Mouse (Mus musculus): ENCODE data around the gene Olfr736. TPM values are rescaled to one million over a fixed set of nuclear protein-coding genes. Genes with fewer than 3 reads are reported as not detected.
A peak's percentile ranks its signal among the peaks of the same experiment; 100 is the strongest.

The Olfr736 gene
- polyA plus RNA-seq (2016; fragmentation: Nextera tagmentation; extraction: Ambion mirVana) = not detected in 2 replicates

- Histone ChIP-seq H3K9me3 (replicated peaks) (no peaks in the 10 kb centered on the region), H3K4me1 (no peaks in the 10 kb centered on the region), H3K4me3 (no peak within 1 kb of the TSS), H3K27me3 (ENCODE audit: low read depth, poor library complexity, severe bottlenecking) (no peaks in the 10 kb centered on the region), H3K36me3 (no peaks in the 10 kb centered on the region), H3K27ac (replicated peaks) (no peak within 1 kb of the TSS)
- WGBS = 89% methylated on average over 2 of the region's 2 CpGs
- no peak for DNase-seq (ENCODE audit: low spot score)
Measured at GRCm38 (mm10) chr14:50380863-50381262, at the start of gene Olfr736. Gene Olfr736 (plus strand): TSS chr14:50381163.

- no peaks in the 10 kb centered on the region for H3K36me3 ChIP-seq
- 89% methylated on average over 2 of the region's 2 CpGs for WGBS
- no peaks in the 10 kb centered on the region for H3K27me3 ChIP-seq (ENCODE audit: low read depth, poor library complexity, severe bottlenecking)
- H3K9me3 ChIP-seq (replicated peaks) = no peaks in the 10 kb centered on the region
- no peak within 1 kb of the TSS for H3K4me3 ChIP-seq
- DNase-seq (ENCODE audit: low spot score) = no peak
- no peak within 1 kb of the TSS for H3K27ac ChIP-seq (replicated peaks)
- H3K4me1 ChIP-seq = no peaks in the 10 kb centered on the region
Measured at GRCm38 (mm10) chr14:50348796-50349195, 32.2 kb upstream of the Olfr736 start, which contains the start of gene Olfr735. Gene Olfr735 (minus strand): TSS chr14:50348872.

GRCm38 (mm10) chr14:50352438-50352837 is 28.5 kb upstream of the Olfr736 start:
- Histone ChIP-seq H3K27ac (replicated peaks) (no peak overlapping the region), H3K27me3 (ENCODE audit: low read depth, poor library complexity, severe bottlenecking) (no peaks in the 10 kb centered on the region), H3K4me1 (no peaks in the 10 kb centered on the region), H3K9me3 (replicated peaks) (no peaks in the 10 kb centered on the region), H3K4me3 (no peak overlapping the region), H3K36me3 (no peaks in the 10 kb centered on the region)
- peak; percentile 13 for DNase-seq (ENCODE audit: low spot score)
- 70% methylated on average over 3 of the region's 3 CpGs for WGBS

DNA sequence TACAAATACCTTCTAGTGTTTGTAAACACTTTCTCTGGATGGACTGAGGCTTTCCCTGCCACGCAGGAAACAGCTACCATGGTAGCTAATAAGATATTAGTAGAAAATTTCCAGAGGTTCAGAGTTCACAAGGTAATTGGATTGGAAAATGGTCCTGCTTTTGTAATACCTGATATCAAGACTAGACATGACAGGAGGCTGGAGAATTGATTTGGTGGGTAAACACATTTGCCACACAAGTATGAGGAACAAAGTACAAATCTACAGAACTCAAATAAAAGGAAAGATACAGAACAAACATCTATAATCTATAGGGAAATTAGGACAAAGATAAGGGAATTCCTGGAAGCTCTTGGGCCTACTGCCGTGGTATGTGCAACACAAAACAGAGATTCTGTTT is 24.2 kb upstream of the Olfr736 start:
- Histone ChIP-seq H3K27ac (replicated peaks) (no peak overlapping the region), H3K36me3 (no peaks in the 10 kb centered on the region), H3K4me3 (no peak overlapping the region), H3K4me1 (no peaks in the 10 kb centered on the region), H3K9me3 (replicated peaks) (no peaks in the 10 kb centered on the region), H3K27me3 (ENCODE audit: low read depth, poor library complexity, severe bottlenecking) (no peaks in the 10 kb centered on the region)
- WGBS = 87% methylated on average over 2 of the region's 2 CpGs
- DNase-seq (ENCODE audit: low spot score) = no peak

- H3K4me1 ChIP-seq = no peaks in the 10 kb centered on the region
- no peaks in the 10 kb centered on the region for H3K9me3 ChIP-seq (replicated peaks)
- no peaks in the 10 kb centered on the region for H3K27me3 ChIP-seq (ENCODE audit: low read depth, poor library complexity, severe bottlenecking)
- DNase-seq (ENCODE audit: low spot score) = no peak
- WGBS = 82% methylated on average over 2 of the region's 2 CpGs
- H3K27ac ChIP-seq (replicated peaks) = no peak within 1 kb of the TSS
- no peaks in the 10 kb centered on the region for H3K36me3 ChIP-seq
- no peak within 1 kb of the TSS for H3K4me3 ChIP-seq
Measured at GRCm38 (mm10) chr14:50357593-50357992, 23.4 kb upstream of the Olfr736 start, which contains the start of gene Tlr11. Gene Tlr11 (plus strand): TSS chr14:50357914.

- Histone ChIP-seq H3K4me3 (no peak overlapping the region), H3K27ac (replicated peaks) (no peak overlapping the region), H3K36me3 (no peaks in the 10 kb centered on the region), H3K4me1 (no peaks in the 10 kb centered on the region), H3K27me3 (ENCODE audit: low read depth, poor library complexity, severe bottlenecking) (no peaks in the 10 kb centered on the region), H3K9me3 (replicated peaks) (no peaks in the 10 kb centered on the region)
- no peak for DNase-seq (ENCODE audit: low spot score)
- 87% methylated on average over 3 of the region's 3 CpGs for WGBS
Measured at GRCm38 (mm10) chr14:50360480-50360879, 20.5 kb upstream of the Olfr736 start.

- Histone ChIP-seq H3K27me3 (ENCODE audit: low read depth, poor library complexity, severe bottlenecking) (no peaks in the 10 kb centered on the region), H3K9me3 (replicated peaks) (no peaks in the 10 kb centered on the region), H3K36me3 (no peaks in the 10 kb centered on the region), H3K4me1 (no peaks in the 10 kb centered on the region), H3K27ac (replicated peaks) (no peak overlapping the region), H3K4me3 (no peak overlapping the region)
- 83% methylated on average over 2 of the region's 2 CpGs for WGBS
- no peak for DNase-seq (ENCODE audit: low spot score)
Measured at GRCm38 (mm10) chr14:50363561-50363960, 17.4 kb upstream of the Olfr736 start.

DNA sequence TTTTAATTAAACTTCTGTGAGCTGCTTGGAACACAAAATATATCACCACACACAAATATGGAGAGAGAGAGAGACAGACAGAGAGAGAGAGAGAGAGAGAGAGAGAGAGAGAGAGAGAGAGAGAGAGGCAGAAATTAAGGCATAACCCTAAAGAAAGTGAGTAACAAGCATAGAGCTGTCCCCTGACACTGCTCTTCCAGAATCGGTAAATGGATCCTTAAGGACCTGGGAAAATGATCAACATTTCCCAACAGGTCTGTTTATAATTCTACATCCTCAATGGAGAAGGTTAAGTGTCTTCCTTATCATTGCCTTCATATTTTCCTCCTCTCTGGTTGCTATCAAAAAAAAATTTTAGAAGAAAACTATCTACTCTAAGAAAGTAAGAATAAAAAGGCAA is 26.3 kb downstream of the Olfr736 start, which contains the start of gene Olfr738:
Gene Olfr738 (plus strand): TSS at position 301 of the 400 bp plus-strand sequence.
- H3K27ac ChIP-seq (replicated peaks) = no peak within 1 kb of the TSS
- no peak for DNase-seq (ENCODE audit: low spot score)
- H3K4me3 ChIP-seq = no peak within 1 kb of the TSS
- WGBS = 90% methylated on average over 1 of the region's 1 CpGs
- H3K4me1 ChIP-seq = no peaks in the 10 kb centered on the region
- H3K9me3 ChIP-seq (replicated peaks) = no peaks in the 10 kb centered on the region
- no peaks in the 10 kb centered on the region for H3K36me3 ChIP-seq
- no peaks in the 10 kb centered on the region for H3K27me3 ChIP-seq (ENCODE audit: low read depth, poor library complexity, severe bottlenecking)

DNA sequence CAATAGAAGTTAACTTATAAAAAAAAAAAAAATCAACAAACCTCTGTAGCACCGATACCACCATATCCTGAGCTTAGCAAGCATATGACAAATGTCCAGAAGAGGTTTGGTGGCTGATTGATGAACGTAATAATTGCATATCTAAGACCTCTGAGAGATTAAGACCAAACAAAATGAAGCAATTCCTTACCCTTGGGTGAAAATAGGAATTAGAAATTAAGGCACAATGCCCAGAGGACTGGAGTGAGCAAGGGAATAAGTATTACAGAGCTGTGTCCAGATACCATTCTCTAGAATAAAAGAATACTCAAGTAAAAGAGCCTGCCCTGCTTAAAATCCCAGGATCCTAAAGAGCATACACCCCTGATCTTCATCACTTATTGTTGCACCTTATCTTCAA is 37.4 kb downstream of the Olfr736 start, which contains the start of gene Olfr739:
Gene Olfr739 (plus strand): TSS at position 301 of the 400 bp plus-strand sequence.
- Histone ChIP-seq H3K4me1 (no peaks in the 10 kb centered on the region), H3K36me3 (no peaks in the 10 kb centered on the region), H3K9me3 (replicated peaks) (no peaks in the 10 kb centered on the region), H3K27ac (replicated peaks) (no peak within 1 kb of the TSS), H3K27me3 (ENCODE audit: low read depth, poor library complexity, severe bottlenecking) (no peaks in the 10 kb centered on the region), H3K4me3 (no peak within 1 kb of the TSS)
- DNase-seq (ENCODE audit: low spot score) = no peak
- WGBS = 86% methylated on average over 2 of the region's 2 CpGs

Other genes starting within 250 kb of the Olfr736 start
- not detected in 2 replicates for gene Olfr728, start 238.5 kb upstream of the Olfr736 start, polyA plus RNA-seq (2016; fragmentation: Nextera tagmentation; extraction: Ambion mirVana)
- gene Olfr729, start 228.3 kb upstream of the Olfr736 start, polyA plus RNA-seq (2016; fragmentation: Nextera tagmentation; extraction: Ambion mirVana) = not detected in 2 replicates
- not detected in 2 replicates for gene Olfr730, start 193.0 kb upstream of the Olfr736 start, polyA plus RNA-seq (2016; fragmentation: Nextera tagmentation; extraction: Ambion mirVana)
- gene Olfr731, start 139.3 kb upstream of the Olfr736 start, polyA plus RNA-seq (2016; fragmentation: Nextera tagmentation; extraction: Ambion mirVana) = not detected in 2 replicates
- not detected in 2 replicates for gene Olfr732, start 97.0 kb upstream of the Olfr736 start, polyA plus RNA-seq (2016; fragmentation: Nextera tagmentation; extraction: Ambion mirVana)
- not detected in 2 replicates for gene Olfr733, start 79.6 kb upstream of the Olfr736 start, polyA plus RNA-seq (2016; fragmentation: Nextera tagmentation; extraction: Ambion mirVana)
- not detected in 2 replicates for gene Olfr734, start 54.4 kb upstream of the Olfr736 start, polyA plus RNA-seq (2016; fragmentation: Nextera tagmentation; extraction: Ambion mirVana)
- not detected in 2 replicates for gene Olfr735, start 32.3 kb upstream of the Olfr736 start, polyA plus RNA-seq (2016; fragmentation: Nextera tagmentation; extraction: Ambion mirVana)
- not detected in 2 replicates for gene Tlr11, start 23.2 kb upstream of the Olfr736 start, polyA plus RNA-seq (2016; fragmentation: Nextera tagmentation; extraction: Ambion mirVana)
- gene Olfr738, start 26.4 kb downstream of the Olfr736 start, polyA plus RNA-seq (2016; fragmentation: Nextera tagmentation; extraction: Ambion mirVana) = not detected in 2 replicates
- not detected in 2 replicates for gene Olfr739, start 37.5 kb downstream of the Olfr736 start, polyA plus RNA-seq (2016; fragmentation: Nextera tagmentation; extraction: Ambion mirVana)
- gene Olfr740, start 64.4 kb downstream of the Olfr736 start, polyA plus RNA-seq (2016; fragmentation: Nextera tagmentation; extraction: Ambion mirVana) = not detected in 2 replicates
- not detected in 2 replicates for gene Olfr741, start 91.6 kb downstream of the Olfr736 start, polyA plus RNA-seq (2016; fragmentation: Nextera tagmentation; extraction: Ambion mirVana)
- not detected in 2 replicates for gene Olfr742, start 122.4 kb downstream of the Olfr736 start, polyA plus RNA-seq (2016; fragmentation: Nextera tagmentation; extraction: Ambion mirVana)
- not detected in 2 replicates for gene Olfr743, start 140.7 kb downstream of the Olfr736 start, polyA plus RNA-seq (2016; fragmentation: Nextera tagmentation; extraction: Ambion mirVana)
- not detected in 2 replicates for gene Olfr744, start 233.7 kb downstream of the Olfr736 start, polyA plus RNA-seq (2016; fragmentation: Nextera tagmentation; extraction: Ambion mirVana)

All from midbrain, embryonic 10.5 days (tissue).